Mouse (Mus musculus): Measurements from ENCODE around the gene Gm525. TPM values are rescaled to one million over a fixed set of nuclear protein-coding genes. Genes with fewer than 3 reads are reported as not detected.

The Gm525 gene
- total and polyA plus RNA-seq, 3 experiments: 0.34 TPM; not detected in 2

DNA sequence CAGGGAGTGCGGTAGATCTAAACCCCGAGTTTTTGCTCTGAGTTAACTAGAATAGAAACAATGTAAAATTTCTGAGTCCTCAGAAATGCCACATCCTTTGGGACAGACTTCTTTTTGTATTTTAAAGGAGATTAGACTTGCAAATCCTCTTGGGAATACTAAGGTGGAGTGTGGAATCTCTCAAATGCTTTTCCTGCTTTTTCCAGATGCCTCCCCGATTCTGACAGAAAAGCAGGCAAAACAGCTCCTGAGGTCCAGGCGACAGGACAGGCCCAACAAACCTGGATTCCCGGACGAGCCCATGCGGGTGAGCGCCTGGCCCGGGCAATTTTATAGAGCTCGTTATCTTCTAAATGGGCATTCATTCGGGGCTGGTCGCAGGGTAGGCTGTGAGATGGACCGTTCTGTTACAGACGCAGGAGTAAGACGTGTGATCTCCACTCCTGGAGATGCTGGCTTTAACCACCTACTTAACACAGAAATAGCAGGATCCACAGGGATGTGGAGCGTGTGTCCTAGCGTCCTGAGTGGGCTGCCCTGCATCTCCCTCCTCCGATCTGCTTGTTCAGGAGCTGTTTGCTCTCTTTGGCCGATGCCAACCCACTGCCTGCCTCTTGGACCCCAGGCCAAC lies 1.3 kb downstream of the Gm525 start:
- Histone ChIP-seq H3K9me3 (replicated peaks; ENCODE audit: low read length) (no peaks in the 10 kb centered on the region), H3K4me2 (ENCODE audit: insufficient read depth, low read depth, poor library complexity, severe bottlenecking) (no peak overlapping the region), H3K4me1 (ENCODE audit: control insufficient read depth in 1 of 2, insufficient read depth in 2 of 2) (peaks cover 22 to 56% of the 10 kb centered on the region in 2 experiments), H3K4me3 (replicated peaks in 1 of 3; ENCODE audit: low read depth in 2 of 3, low read length in 2 of 3, poor library complexity in 1 of 3) (no peak overlapping the region), H3K36me3 (replicated peaks in 1 of 2; ENCODE audit: control insufficient read depth in 1 of 2, insufficient read depth in 1 of 2, low read length in 1 of 2) (no peaks in the 10 kb centered on the region), H3K27ac (ENCODE audit: insufficient read depth, low read depth) (no peak overlapping the region), H3K9ac (ENCODE audit: insufficient read depth, low read depth) (no peak overlapping the region), H3K27me3 (replicated peaks) (no peaks in the 10 kb centered on the region), H3K79me2 (replicated peaks; ENCODE audit: control insufficient read depth, extremely low read depth, insufficient read depth, poor library complexity, severe bottlenecking) (no peaks in the 10 kb centered on the region)
- no peak for TF ChIP-seq ZMIZ1 (IDR thresholded peaks at IDR 0.05; ENCODE audit: low read depth, low read length)
- TF ChIP-seq MXI1 (IDR thresholded peaks at IDR 0.05; ENCODE audit: low read depth, low read length): 0 out of 2 replicates have a peak, but pooled peaks have one; percentile 2
- TF ChIP-seq GABPA (IDR thresholded peaks at IDR 0.05; ENCODE audit: insufficient replicate concordance, low read depth, low read length): no peak
- DNase-seq (ENCODE audit: extremely low read depth): no peak
- in situ Hi-C loops (cut with MboI; ENCODE audit: low pct_ligation_motif_present, low pct_unique_long_range_greater_than_20kb, low sequenced_read_pairs) (no loop called here), dilution Hi-C loops (cut with MboI; ENCODE audit: extremely low pct_ligation_motif_present, extremely low pct_unique_long_range_greater_than_20kb, low sequenced_read_pairs) (no loop called here)

DNA sequence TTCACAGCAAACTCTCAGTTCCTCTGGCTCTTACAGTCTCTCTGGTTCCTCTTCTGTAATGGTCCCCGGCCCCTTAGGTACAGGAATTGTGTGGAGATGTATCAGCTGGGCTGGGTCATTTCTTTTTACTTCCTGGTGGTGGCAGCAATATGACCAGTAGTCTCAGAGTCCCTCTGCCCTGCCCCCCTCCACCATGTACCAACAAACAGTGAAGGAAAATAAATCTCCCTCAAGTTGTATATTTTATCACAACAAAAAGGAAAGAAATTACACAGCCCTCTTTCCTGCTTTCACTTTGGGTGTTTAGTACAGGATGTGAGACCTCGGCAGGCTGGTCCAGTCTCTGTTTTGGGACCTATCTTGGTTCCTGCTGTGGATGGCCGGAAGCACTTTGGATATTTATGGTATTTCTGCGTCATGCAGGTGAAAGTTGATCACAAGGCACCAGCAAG lies 2.8 kb downstream of the Gm525 start:
- Histone ChIP-seq H3K4me3 (replicated peaks in 1 of 3; ENCODE audit: low read depth in 2 of 3, low read length in 2 of 3, poor library complexity in 1 of 3) (peak overlapping the region; percentile 33 to 40 (median 40)), H3K4me2 (ENCODE audit: insufficient read depth, low read depth, poor library complexity, severe bottlenecking) (peak overlapping the region; percentile 87), H3K9me3 (replicated peaks; ENCODE audit: low read length) (peaks cover 8% of the 10 kb centered on the region), H3K36me3 (replicated peaks in 1 of 2; ENCODE audit: control insufficient read depth in 1 of 2, insufficient read depth in 1 of 2, low read length in 1 of 2) (no peaks in the 10 kb centered on the region), H3K27ac (ENCODE audit: insufficient read depth, low read depth) (0 out of 2 replicates have a peak overlapping the region, but pooled peaks have one; percentile 18), H3K27me3 (replicated peaks) (no peaks in the 10 kb centered on the region), H3K79me2 (replicated peaks; ENCODE audit: control insufficient read depth, extremely low read depth, insufficient read depth, poor library complexity, severe bottlenecking) (no peaks in the 10 kb centered on the region), H3K9ac (ENCODE audit: insufficient read depth, low read depth) (peak overlapping the region; percentile 54), H3K4me1 (ENCODE audit: control insufficient read depth in 1 of 2, insufficient read depth in 2 of 2) (peaks cover 23 to 61% of the 10 kb centered on the region in 2 experiments)
- in situ Hi-C loops (cut with MboI; ENCODE audit: low pct_ligation_motif_present, low pct_unique_long_range_greater_than_20kb, low sequenced_read_pairs): no loop called here
- peak; percentile 87 for DNase-seq (ENCODE audit: extremely low read depth)
- dilution Hi-C loops (cut with MboI; ENCODE audit: extremely low pct_ligation_motif_present, extremely low pct_unique_long_range_greater_than_20kb, low sequenced_read_pairs): no loop called here
- no peak for TF ChIP-seq ZMIZ1 (IDR thresholded peaks at IDR 0.05; ENCODE audit: low read depth, low read length)
- peak; percentile 42; the same call in 1 of the 2 replicates for TF ChIP-seq BHLHE40 (IDR thresholded peaks at IDR 0.05; ENCODE audit: low read depth, low read length)
- TF ChIP-seq SIN3A (IDR thresholded peaks at IDR 0.05; ENCODE audit: low read length): 0 out of 2 replicates have a peak, but pooled peaks have one; percentile 9
- no peak for TF ChIP-seq MAZ (IDR thresholded peaks at IDR 0.05; ENCODE audit: low read depth, low read length)
- TF ChIP-seq ZKSCAN1 (IDR thresholded peaks at IDR 0.05; ENCODE audit: borderline replicate concordance, low read depth, low read length): no peak
- peak; percentile 92 for TF ChIP-seq CHD2 (IDR thresholded peaks at IDR 0.05; ENCODE audit: low read length)
- no peak for TF ChIP-seq KAT2A (IDR thresholded peaks at IDR 0.05; ENCODE audit: insufficient replicate concordance, low read length)
- no peak for TF ChIP-seq NELFE (IDR thresholded peaks at IDR 0.05; ENCODE audit: low read depth, low read length)
- TF ChIP-seq USF1 (IDR thresholded peaks at IDR 0.05; ENCODE audit: low read depth, low read length): no peak
- TF ChIP-seq IRF4 (IDR thresholded peaks at IDR 0.05; ENCODE audit: low read depth, low read length): peak; percentile 69
- peak; percentile 62 for TF ChIP-seq HCFC1 (IDR thresholded peaks at IDR 0.05; ENCODE audit: low read depth, low read length)
- no peak for TF ChIP-seq GABPA (IDR thresholded peaks at IDR 0.05; ENCODE audit: insufficient replicate concordance, low read depth, low read length)
- TF ChIP-seq JUND (conservative IDR thresholded peaks at IDR 0.05; ENCODE audit: low read depth, low read length): no peak
- TF ChIP-seq MAX (IDR thresholded peaks at IDR 0.05; ENCODE audit: low read length): no peak
- TF ChIP-seq MYC (IDR thresholded peaks at IDR 0.05; ENCODE audit: low read depth, low read length): no peak
- TF ChIP-seq PAX5 (IDR thresholded peaks at IDR 0.05; ENCODE audit: low read length): no peak
- TF ChIP-seq MXI1 (IDR thresholded peaks at IDR 0.05; ENCODE audit: low read depth, low read length): no peak
- no peak for TF ChIP-seq NRF1 (IDR thresholded peaks at IDR 0.05; ENCODE audit: low read depth, low read length)
- no peak for TF ChIP-seq MAFK (IDR thresholded peaks at IDR 0.05; ENCODE audit: insufficient replicate concordance, low read length)
- TF ChIP-seq ETS1 (conservative IDR thresholded peaks at IDR 0.05; ENCODE audit: low read depth, low read length): peak; percentile 55
- TF ChIP-seq UBTF (IDR thresholded peaks at IDR 0.05; ENCODE audit: low read depth, low read length): no peak
- no peak for TF ChIP-seq ZC3H11A (IDR thresholded peaks at IDR 0.05; ENCODE audit: low read depth, low read length)
- 0 out of 2 replicates have a peak, but pooled peaks have one; percentile 16 for TF ChIP-seq SMC3 (IDR thresholded peaks at IDR 0.05; ENCODE audit: low read depth, low read length)
- TF ChIP-seq TCF12 (IDR thresholded peaks at IDR 0.05; ENCODE audit: low read depth, low read length): peak; percentile 19; the same call in 1 of the 2 replicates
- TF ChIP-seq TBP (conservative IDR thresholded peaks at IDR 0.05; ENCODE audit: low read depth, low read length): 0 out of 2 replicates have a peak, but pooled peaks have one; percentile 43
- TF ChIP-seq E2F4 (IDR thresholded peaks at IDR 0.05; ENCODE audit: insufficient replicate concordance, low read depth, low read length): no peak
- peak; percentile 47; the same call in 1 of the 2 replicates for TF ChIP-seq EP300 (IDR thresholded peaks at IDR 0.05; ENCODE audit: low read length)
- no peak for TF ChIP-seq CHD1 (IDR thresholded peaks at IDR 0.05; ENCODE audit: low read depth, low read length)
- peak; percentile 82 for TF ChIP-seq ELF1 (IDR thresholded peaks at IDR 0.05; ENCODE audit: low read depth, low read length)
- TF ChIP-seq POLR2AphosphoS2 (IDR thresholded peaks at IDR 0.05; ENCODE audit: low read depth, low read length): no peak
- TF ChIP-seq POLR2A (IDR thresholded peaks at IDR 0.05; ENCODE audit: low read depth, low read length): peak; percentile 60

All from CH12.LX (cell line).